Mouse (Mus musculus) adrenal gland, adult 10 weeks (tissue): ENCODE data around the gene Deup1. TPM values are rescaled to one million over a fixed set of nuclear protein-coding genes. Genes with fewer than 3 reads are reported as not detected.

Experiments used
- polyA plus RNA-seq: library from polyadenylated mRNA; stranded (reverse); fragments of 350-450 nt; fragmentation: Illumina TruSeq; extraction: RNeasy Lipid Tissue Mini Kit (QIAGEN cat#74804); gene quantifications from one replicate; pipeline ENCODE4 v1.2.3, GENCODE M21; 2014; ENCODE audit warnings: low read depth, low replicate concordance

The Deup1 gene
- polyA plus RNA-seq, result 0.47 TPM

GRCm38 (mm10) chr9:15627785-15628287 lies at the start of gene Deup1:
Deup1 (minus strand) TSS chr9:15627933.

Other genes starting within 250 kb of the Deup1 start
- gene Smco4, start 134.5 kb downstream of the Deup1 start, polyA plus RNA-seq, result 6.1 TPM
- gene Slc36a4, start 81.8 kb upstream of the Deup1 start, polyA plus RNA-seq, result 54.1 TPM
- gene Mtnr1b, start 246.6 kb upstream of the Deup1 start, polyA plus RNA-seq, result not detected